Mouse (Mus musculus): ENCODE results near the gene Dhrs4.

DNA sequence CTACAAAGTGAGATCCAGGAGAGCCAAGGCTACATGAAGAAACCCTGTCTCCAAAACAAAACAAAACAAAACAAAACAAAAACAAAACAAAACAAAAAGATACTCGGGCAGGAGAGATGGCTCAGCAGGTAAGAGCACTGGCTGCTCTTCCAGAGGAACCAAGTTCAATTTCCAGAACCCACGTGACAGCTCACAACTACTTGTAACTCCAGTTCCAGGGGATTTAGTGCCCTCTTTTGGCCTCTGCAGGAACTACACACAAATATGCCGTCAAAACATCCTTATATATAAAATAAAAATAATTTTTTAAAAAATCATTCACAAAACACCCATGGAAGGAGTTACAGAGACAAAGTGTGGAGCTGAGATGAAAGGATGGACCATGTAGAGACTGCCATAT, 49.4 kb downstream of the Dhrs4 start:
- TF ChIP-seq GATA1 (IDR thresholded peaks at IDR 0.05; ENCODE audit: borderline replicate concordance, low read length) (no peak), FLI1 (IDR thresholded peaks at IDR 0.05; ENCODE audit: low read length) (no peak)

Data from megakaryocyte, embryonic 14.5 days (primary cell).